Mouse (Mus musculus) testis, adult 10 weeks (tissue): ENCODE measurements around the gene Hnrnpk. TPM values are rescaled to one million over a fixed set of nuclear protein-coding genes. Genes with fewer than 3 reads are reported as not detected.

Experiments
- polyA plus RNA-seq: library from polyadenylated mRNA; stranded (reverse); fragments of 350-450 nt; fragmentation: Illumina TruSeq; extraction: RNeasy Lipid Tissue Mini Kit (QIAGEN cat#74804); gene quantifications from one replicate; pipeline ENCODE4 v1.2.3, GENCODE M21; 2014; ENCODE audit warnings: low read depth, low replicate concordance

Hnrnpk gene
- 1,380 TPM for polyA plus RNA-seq

GRCm38 (mm10) chr13:58403243-58403642 is at the start of gene Hnrnpk:
Gene Hnrnpk (minus strand): TSS chr13:58403343.

GRCm38 (mm10) chr13:58402003-58402743 is 970 bp downstream of the Hnrnpk start, which contains the start of gene Rmi1:
Gene Rmi1 (plus strand): TSS chr13:58402248.

GRCm38 (mm10) chr13:58384779-58385546 is 18.2 kb downstream of the Hnrnpk start, which contains the start of gene 2210016F16Rik:
Gene 2210016F16Rik (minus strand): TSS chr13:58385225.

GRCm38 (mm10) chr13:58358629-58359303 is 44.4 kb downstream of the Hnrnpk start, which contains the start of gene Kif27:
Gene Kif27 (minus strand): TSS chr13:58359122.

Other genes with a start within 250 kb of the Hnrnpk start
- 3.2 TPM for gene Idnk, start 245.7 kb downstream of the Hnrnpk start, polyA plus RNA-seq
- 84.9 TPM for gene Ubqln1, start 187.7 kb downstream of the Hnrnpk start, polyA plus RNA-seq
- 1,845 TPM for gene Gkap1, start 127.6 kb downstream of the Hnrnpk start, polyA plus RNA-seq
- gene Kif27, start 44.2 kb downstream of the Hnrnpk start, polyA plus RNA-seq = 196 TPM
- 4.1 TPM for gene 2210016F16Rik, start 18.1 kb downstream of the Hnrnpk start, polyA plus RNA-seq
- 155 TPM for gene Rmi1, start 1.1 kb downstream of the Hnrnpk start, polyA plus RNA-seq
- gene Slc28a3, start 207.5 kb upstream of the Hnrnpk start, polyA plus RNA-seq = 0.31 TPM